Mouse (Mus musculus): Measurements from ENCODE around the gene Vil1. TPM values are rescaled to one million over a fixed set of nuclear protein-coding genes. Genes with fewer than 3 reads are reported as not detected.

The Vil1 gene
- polyA plus RNA-seq, 1 experiment from 2014 or later, result 0.34 TPM

DNA sequence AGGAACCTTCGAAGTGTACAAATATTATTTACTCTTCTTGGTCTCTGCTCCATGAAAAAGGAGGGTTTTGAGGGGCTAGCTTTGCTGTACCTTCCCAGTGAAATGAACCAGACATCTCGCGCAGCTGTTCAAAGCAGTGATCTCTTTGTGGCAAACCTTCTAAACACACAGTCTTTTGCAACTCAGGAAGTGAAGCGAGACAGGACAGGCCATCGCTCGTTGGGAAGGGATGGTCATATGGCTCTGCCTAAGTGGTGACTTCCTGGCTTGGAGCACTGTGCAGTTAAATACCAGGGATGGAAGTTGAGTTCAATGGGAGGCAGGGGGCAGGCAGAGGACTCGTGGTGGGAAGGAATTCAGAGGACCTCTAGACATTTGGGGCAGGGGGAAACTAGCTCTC, 16.7 kb downstream of the Vil1 start:
- ATAC-seq (ENCODE audit: borderline replicate concordance, extremely low read depth, low FRiP score, low TSS enrichment), result no peak
- H3K9me3 ChIP-seq, result no peaks in the 10 kb centered on the region
- no peak overlapping the region for H3K4me2 ChIP-seq
- H3K4me3 ChIP-seq, result no peak overlapping the region
- no peak overlapping the region for H3K9ac ChIP-seq
- no peaks in the 10 kb centered on the region for H3K27me3 ChIP-seq
- H3K36me3 ChIP-seq, result no peaks in the 10 kb centered on the region
- 58% methylated on average over 7 of the region's 7 CpGs for WGBS
- no peaks in the 10 kb centered on the region; the same call in 1 of the 2 replicates for H3K4me1 ChIP-seq
- no peak overlapping the region for H3K27ac ChIP-seq

DNA sequence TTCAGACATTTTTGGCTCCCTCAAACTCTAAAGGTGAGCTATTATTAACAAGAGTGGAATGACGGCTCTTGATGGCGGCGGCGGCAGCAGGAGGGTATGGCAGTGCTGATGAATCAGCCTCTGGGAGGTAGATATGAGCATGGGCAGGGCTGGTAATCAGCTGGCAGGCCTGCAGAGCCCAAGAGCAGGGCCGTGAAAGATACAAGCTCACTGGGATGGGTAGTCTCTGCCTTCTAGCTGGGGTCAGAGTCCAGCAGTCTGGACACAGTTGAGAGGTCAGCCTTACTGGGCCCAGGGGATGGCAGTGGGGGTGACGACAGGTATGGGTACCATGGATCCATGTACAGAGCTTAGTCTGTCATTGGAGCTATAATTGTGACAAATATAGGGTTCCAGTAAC, 24.0 kb downstream of the Vil1 start:
- H3K27ac ChIP-seq, result no peak overlapping the region
- H3K4me3 ChIP-seq, result no peak overlapping the region
- WGBS, result 86% methylated on average over 6 of the region's 6 CpGs
- H3K4me2 ChIP-seq, result no peak overlapping the region
- peaks cover 19% of the 10 kb centered on the region for H3K36me3 ChIP-seq
- H3K9ac ChIP-seq, result no peak overlapping the region
- no peak; the same call in 1 of the 2 replicates for ATAC-seq (ENCODE audit: borderline replicate concordance, extremely low read depth, low FRiP score, low TSS enrichment)
- H3K9me3 ChIP-seq, result no peaks in the 10 kb centered on the region
- H3K4me1 ChIP-seq, result no peaks in the 10 kb centered on the region
- H3K27me3 ChIP-seq, result no peaks in the 10 kb centered on the region

DNA sequence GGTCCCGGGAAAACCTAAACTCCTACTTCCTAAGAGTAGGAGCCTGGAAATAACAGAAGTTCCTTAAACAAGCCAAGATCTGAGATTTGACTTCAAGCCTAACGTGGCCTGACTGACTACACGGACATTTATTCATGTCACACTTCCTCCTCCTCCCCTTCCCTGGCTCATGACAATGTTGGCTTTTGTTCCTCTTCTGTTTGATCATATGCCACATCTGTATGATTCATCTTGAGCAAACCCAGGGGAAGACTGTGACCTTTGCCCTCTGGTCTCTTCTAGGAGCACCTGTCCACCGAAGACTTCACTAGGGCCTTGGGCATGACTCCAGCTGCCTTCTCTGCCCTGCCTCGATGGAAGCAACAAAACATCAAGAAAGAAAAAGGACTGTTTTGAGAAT, 25.4 kb downstream of the Vil1 start:
- WGBS, result 31% methylated on average over 5 of the region's 5 CpGs
- no peak overlapping the region for H3K4me2 ChIP-seq
- no peak for ATAC-seq (ENCODE audit: borderline replicate concordance, extremely low read depth, low FRiP score, low TSS enrichment)
- H3K9ac ChIP-seq, result no peak overlapping the region
- no peaks in the 10 kb centered on the region for H3K27me3 ChIP-seq
- no peak overlapping the region for H3K4me3 ChIP-seq
- H3K36me3 ChIP-seq, result peaks cover 33% of the 10 kb centered on the region
- no peaks in the 10 kb centered on the region for H3K4me1 ChIP-seq
- no peaks in the 10 kb centered on the region for H3K9me3 ChIP-seq
- H3K27ac ChIP-seq, result no peak overlapping the region

DNA sequence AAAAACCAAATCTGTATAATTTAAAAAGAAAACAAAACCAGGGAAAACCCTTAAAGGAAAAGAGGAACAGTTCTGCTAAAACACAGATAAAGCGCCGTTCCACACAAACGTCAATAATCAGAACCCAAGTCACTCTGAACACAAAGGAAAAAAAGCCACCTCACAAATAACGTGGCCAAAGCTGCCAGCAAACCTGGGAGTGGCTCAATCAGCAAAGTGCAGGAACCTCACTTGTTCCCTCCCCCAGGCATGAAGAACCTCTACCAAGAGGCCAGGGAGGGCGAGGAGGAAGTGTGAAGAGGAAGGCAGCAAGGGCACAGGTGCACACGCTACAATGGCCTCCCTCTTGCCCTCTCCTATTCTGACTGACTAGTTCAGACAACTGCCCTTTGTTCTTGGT, 26.4 kb downstream of the Vil1 start:
- Histone ChIP-seq H3K27me3 (no peaks in the 10 kb centered on the region), H3K9ac (no peak overlapping the region), H3K9me3 (no peaks in the 10 kb centered on the region), H3K4me3 (no peak overlapping the region), H3K36me3 (peaks cover 41% of the 10 kb centered on the region), H3K4me2 (no peak overlapping the region), H3K27ac (no peak overlapping the region), H3K4me1 (no peaks in the 10 kb centered on the region)
- ATAC-seq (ENCODE audit: borderline replicate concordance, extremely low read depth, low FRiP score, low TSS enrichment), result no peak
- 73% methylated on average over 6 of the region's 6 CpGs for WGBS

DNA sequence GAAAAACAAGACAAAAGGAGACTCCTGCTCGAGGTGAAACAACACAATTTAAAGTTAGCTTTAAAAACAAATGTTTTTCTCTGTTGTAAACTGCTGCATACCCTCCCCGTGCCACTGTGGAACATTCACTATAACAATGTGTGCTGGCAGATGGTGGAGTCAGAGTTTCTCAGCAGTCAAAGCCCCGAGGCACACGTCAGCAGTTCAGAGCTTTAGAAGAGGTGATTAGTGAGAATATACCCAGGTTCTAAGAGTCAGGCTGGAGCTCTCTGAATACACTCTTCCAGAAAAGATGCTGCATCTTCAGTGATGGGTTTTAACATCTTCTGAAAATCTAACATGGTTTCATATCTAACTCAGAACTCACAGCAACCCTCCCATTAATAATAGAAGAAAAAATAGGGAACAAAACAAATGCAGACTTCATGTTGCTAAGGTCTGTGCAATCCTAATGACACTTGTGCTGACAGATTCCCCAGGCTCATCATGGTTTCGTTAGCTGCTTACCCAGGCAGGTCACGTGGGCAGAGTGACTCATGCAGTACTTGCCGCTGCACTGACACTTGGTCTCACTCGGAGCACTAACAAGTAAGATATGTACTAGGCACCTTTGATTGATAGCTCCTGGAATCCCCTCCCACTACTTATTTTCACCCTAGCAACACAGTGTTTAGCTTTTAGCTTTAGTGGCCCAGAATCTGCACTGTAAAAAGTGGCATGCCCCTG, 28.7 kb downstream of the Vil1 start:
- 57% methylated on average over 8 of the region's 8 CpGs for WGBS
- Histone ChIP-seq H3K36me3 (peaks cover 59% of the 10 kb centered on the region), H3K27ac (no peak overlapping the region), H3K27me3 (no peaks in the 10 kb centered on the region), H3K9me3 (no peaks in the 10 kb centered on the region), H3K4me3 (no peak overlapping the region), H3K9ac (no peak overlapping the region), H3K4me2 (no peak overlapping the region), H3K4me1 (no peaks in the 10 kb centered on the region)
- no peak for ATAC-seq (ENCODE audit: borderline replicate concordance, extremely low read depth, low FRiP score, low TSS enrichment)

DNA sequence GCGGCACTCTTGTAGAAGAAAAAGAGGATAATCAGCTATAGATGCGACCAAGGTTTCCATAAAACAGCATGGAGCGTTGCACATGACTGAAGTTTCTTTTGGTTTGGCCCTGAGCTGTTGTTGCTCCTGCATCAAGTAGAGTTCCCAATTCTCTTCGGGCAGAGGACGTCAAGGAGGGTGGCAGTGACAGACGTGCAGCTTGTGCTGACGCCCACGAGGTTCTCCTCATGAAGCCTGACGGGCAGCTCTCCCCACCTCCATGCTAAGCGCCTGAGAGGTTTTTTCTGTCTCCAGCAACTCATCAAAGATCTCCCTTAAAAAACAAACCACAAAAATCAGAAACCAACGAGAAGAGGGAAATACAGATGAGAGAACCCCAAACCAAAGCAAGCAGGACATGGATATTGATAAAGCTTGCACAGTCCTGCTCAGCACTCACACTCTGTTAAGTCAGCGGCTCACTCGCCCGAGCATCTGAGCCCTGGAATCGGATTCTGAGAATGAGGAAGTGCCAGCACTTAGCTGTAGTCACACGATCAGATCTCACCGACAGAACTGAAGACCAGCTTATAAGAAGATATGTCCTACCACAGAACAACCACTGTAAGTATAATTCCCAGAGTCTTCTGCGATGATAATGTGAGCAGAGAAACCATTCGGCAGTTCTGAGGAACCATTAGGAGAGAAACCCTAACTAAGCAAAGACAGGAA, 30.1 kb downstream of the Vil1 start:
- Histone ChIP-seq H3K36me3 (peaks cover 66% of the 10 kb centered on the region), H3K9ac (no peak overlapping the region), H3K27me3 (no peaks in the 10 kb centered on the region), H3K4me2 (no peak overlapping the region), H3K4me1 (no peaks in the 10 kb centered on the region), H3K4me3 (no peak overlapping the region), H3K27ac (no peak overlapping the region), H3K9me3 (no peaks in the 10 kb centered on the region)
- WGBS, result 84% methylated on average over 19 of the region's 19 CpGs
- no peak for ATAC-seq (ENCODE audit: borderline replicate concordance, extremely low read depth, low FRiP score, low TSS enrichment)

DNA sequence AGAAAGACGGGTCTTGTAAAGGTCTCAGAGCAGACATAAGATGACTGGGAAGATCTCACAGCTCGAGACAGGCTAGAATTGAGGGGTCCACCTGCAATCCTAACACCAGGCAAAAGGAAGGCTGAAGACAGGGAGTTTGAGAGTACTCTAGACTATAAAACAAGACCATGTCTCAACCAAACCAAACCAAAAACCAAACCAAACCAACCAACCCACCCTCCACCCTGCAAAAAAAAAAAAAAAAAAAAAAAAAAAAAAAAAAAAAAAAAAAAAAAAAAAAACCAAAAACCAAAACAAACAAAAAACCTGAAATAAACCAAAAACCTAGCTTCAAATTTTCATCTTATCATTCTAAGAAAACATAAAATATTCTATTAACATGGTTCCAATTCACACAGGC, 35.4 kb downstream of the Vil1 start:
- Histone ChIP-seq H3K9ac (no peak overlapping the region), H3K27me3 (no peaks in the 10 kb centered on the region), H3K27ac (no peak overlapping the region), H3K4me3 (no peak overlapping the region), H3K36me3 (peaks cover 69% of the 10 kb centered on the region), H3K4me1 (no peaks in the 10 kb centered on the region), H3K9me3 (no peaks in the 10 kb centered on the region), H3K4me2 (no peak overlapping the region)
- WGBS, result 93% methylated on average over 2 of the region's 2 CpGs
- ATAC-seq (ENCODE audit: borderline replicate concordance, extremely low read depth, low FRiP score, low TSS enrichment), result no peak

DNA sequence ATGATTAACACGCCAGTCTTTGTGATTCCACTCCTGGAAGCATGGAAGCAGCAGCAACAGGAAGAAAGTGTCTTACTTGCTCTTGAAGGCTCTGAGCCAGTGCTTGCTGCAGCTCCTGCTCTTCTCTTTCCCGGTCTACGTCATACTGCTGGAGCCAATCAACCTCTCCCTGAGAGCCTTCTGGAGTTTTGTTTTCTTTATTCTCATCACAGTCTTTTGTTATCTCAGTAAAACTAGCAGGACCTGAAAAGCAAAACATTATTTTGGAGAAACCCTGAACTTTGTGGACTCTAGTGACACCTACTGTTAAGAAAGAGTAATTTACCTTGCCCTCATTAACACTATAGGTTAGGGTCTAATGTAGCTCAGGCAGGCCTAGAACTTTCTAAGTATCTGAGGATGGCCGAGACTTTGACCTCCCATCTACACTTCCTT, 43.5 kb downstream of the Vil1 start:
- no peak overlapping the region for H3K27ac ChIP-seq

DNA sequence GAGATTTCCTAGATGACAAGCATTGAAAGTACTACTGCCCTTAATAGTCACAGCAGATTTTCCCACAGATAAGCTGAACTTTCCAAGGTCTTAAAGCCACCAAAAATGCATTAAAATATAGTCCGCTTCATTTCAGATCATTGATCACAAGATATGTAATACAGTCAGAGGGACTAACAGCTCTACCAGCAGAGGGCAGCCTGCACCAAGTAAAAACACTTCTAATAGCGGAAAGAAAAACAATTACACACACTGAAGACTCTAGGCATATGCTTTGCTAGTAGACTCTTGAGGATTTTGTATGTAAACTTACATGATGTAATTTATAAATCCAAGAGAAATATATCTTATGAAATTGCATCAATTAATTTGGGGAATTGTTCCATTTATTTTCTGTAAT, 51.1 kb downstream of the Vil1 start:
- no peaks in the 10 kb centered on the region for H3K27me3 ChIP-seq
- WGBS, result 77% methylated on average over 2 of the region's 2 CpGs
- no peaks in the 10 kb centered on the region for H3K4me1 ChIP-seq
- no peak overlapping the region for H3K4me3 ChIP-seq
- no peak overlapping the region for H3K9ac ChIP-seq
- H3K4me2 ChIP-seq, result no peak overlapping the region
- no peak for ATAC-seq (ENCODE audit: borderline replicate concordance, extremely low read depth, low FRiP score, low TSS enrichment)
- H3K36me3 ChIP-seq, result peaks cover 56% of the 10 kb centered on the region
- no peak overlapping the region for H3K27ac ChIP-seq
- H3K9me3 ChIP-seq, result no peaks in the 10 kb centered on the region

More for the DNA sequence above, 43.5 kb downstream of the Vil1 start:
- Histone ChIP-seq H3K36me3 (peaks cover 85% of the 10 kb centered on the region), H3K9ac (no peak overlapping the region), H3K4me2 (no peak overlapping the region), H3K4me1 (no peaks in the 10 kb centered on the region), H3K9me3 (no peaks in the 10 kb centered on the region), H3K4me3 (no peak overlapping the region), H3K27me3 (no peaks in the 10 kb centered on the region)
- peak; percentile 27 for ATAC-seq (ENCODE audit: borderline replicate concordance, extremely low read depth, low FRiP score, low TSS enrichment)
- 38% methylated on average over 4 of the region's 4 CpGs for WGBS

MicroRNA genes within 50 kb of the gene (microRNA counts, 519-probe panel; counts per million panel counts)
- microRNA mmu-miR-26b, result 2,877 counts per million, percentile 75 among the panel's probes with 10 or more counts

Small RNA genes lying within 50 kb of the gene (microRNA-seq; reads per million reads assigned to microRNA genes)
- 34,798 reads per million, percentile 98 among the genes with 10 or more reads in this experiment for gene Mir26b

Other genes starting within 250 kb of the Vil1 start
- gene Cxcr1, start 214.7 kb upstream of the Vil1 start, polyA plus RNA-seq (2015; fragmentation: Nextera tagmentation; extraction: Ambion mirVana), result not detected in 2 replicates
- 429 and 448 TPM in 2 replicates for gene Arpc2, start 173.3 kb upstream of the Vil1 start, polyA plus RNA-seq (2015; fragmentation: Nextera tagmentation; extraction: Ambion mirVana)
- 0.19 TPM in 1 of 2 replicates, not detected in the other for gene Gpbar1, start 130.8 kb upstream of the Vil1 start, polyA plus RNA-seq (2015; fragmentation: Nextera tagmentation; extraction: Ambion mirVana)
- 248 and 261 TPM in 2 replicates for gene Aamp, start 124.6 kb upstream of the Vil1 start, polyA plus RNA-seq (2015; fragmentation: Nextera tagmentation; extraction: Ambion mirVana)
- 103 and 106 TPM in 2 replicates for gene Pnkd, start 124.4 kb upstream of the Vil1 start, polyA plus RNA-seq (2015; fragmentation: Nextera tagmentation; extraction: Ambion mirVana)
- gene Tmbim1, start 103.8 kb upstream of the Vil1 start, polyA plus RNA-seq (2015; fragmentation: Nextera tagmentation; extraction: Ambion mirVana), result 38.0 and 44.4 TPM in 2 replicates
- gene Catip, start 47.3 kb upstream of the Vil1 start, polyA plus RNA-seq (2015; fragmentation: Nextera tagmentation; extraction: Ambion mirVana), result 1.1 TPM in 2 replicates
- gene Slc11a1, start 34.2 kb upstream of the Vil1 start, polyA plus RNA-seq (2015; fragmentation: Nextera tagmentation; extraction: Ambion mirVana), result 4.5 and 4.6 TPM in 2 replicates
- gene Ctdsp1, start 17.9 kb upstream of the Vil1 start, polyA plus RNA-seq (2015; fragmentation: Nextera tagmentation; extraction: Ambion mirVana), result 93.0 and 96.0 TPM in 2 replicates
- 66.9 and 69.5 TPM in 2 replicates for gene Cnot9, start 96.7 kb downstream of the Vil1 start, polyA plus RNA-seq (2015; fragmentation: Nextera tagmentation; extraction: Ambion mirVana)
- 0.68 and 0.80 TPM in 2 replicates for gene Plcd4, start 133.5 kb downstream of the Vil1 start, polyA plus RNA-seq (2015; fragmentation: Nextera tagmentation; extraction: Ambion mirVana)
- gene Usp37, start 134.9 kb downstream of the Vil1 start, polyA plus RNA-seq (2015; fragmentation: Nextera tagmentation; extraction: Ambion mirVana), result 30.9 and 31.0 TPM in 2 replicates
- gene Zfp142, start 178.9 kb downstream of the Vil1 start, polyA plus RNA-seq (2015; fragmentation: Nextera tagmentation; extraction: Ambion mirVana), result 6.5 and 6.9 TPM in 2 replicates
- 18.4 and 20.0 TPM in 2 replicates for gene Bcs1l, start 178.9 kb downstream of the Vil1 start, polyA plus RNA-seq (2015; fragmentation: Nextera tagmentation; extraction: Ambion mirVana)
- gene Rnf25, start 192.0 kb downstream of the Vil1 start, polyA plus RNA-seq (2015; fragmentation: Nextera tagmentation; extraction: Ambion mirVana), result 32.4 and 33.7 TPM in 2 replicates
- gene Stk36, start 192.1 kb downstream of the Vil1 start, polyA plus RNA-seq (2015; fragmentation: Nextera tagmentation; extraction: Ambion mirVana), result 7.8 and 8.9 TPM in 2 replicates

Data from lung, embryonic 15.5 days (tissue).